Mouse (Mus musculus): ENCODE measurements around the gene Fcor. TPM values are rescaled to one million over a fixed set of nuclear protein-coding genes. Genes with fewer than 3 reads are reported as not detected.

The Fcor gene
- total and polyA plus RNA-seq, 3 experiments, result 0.84 TPM; not detected in 2

DNA sequence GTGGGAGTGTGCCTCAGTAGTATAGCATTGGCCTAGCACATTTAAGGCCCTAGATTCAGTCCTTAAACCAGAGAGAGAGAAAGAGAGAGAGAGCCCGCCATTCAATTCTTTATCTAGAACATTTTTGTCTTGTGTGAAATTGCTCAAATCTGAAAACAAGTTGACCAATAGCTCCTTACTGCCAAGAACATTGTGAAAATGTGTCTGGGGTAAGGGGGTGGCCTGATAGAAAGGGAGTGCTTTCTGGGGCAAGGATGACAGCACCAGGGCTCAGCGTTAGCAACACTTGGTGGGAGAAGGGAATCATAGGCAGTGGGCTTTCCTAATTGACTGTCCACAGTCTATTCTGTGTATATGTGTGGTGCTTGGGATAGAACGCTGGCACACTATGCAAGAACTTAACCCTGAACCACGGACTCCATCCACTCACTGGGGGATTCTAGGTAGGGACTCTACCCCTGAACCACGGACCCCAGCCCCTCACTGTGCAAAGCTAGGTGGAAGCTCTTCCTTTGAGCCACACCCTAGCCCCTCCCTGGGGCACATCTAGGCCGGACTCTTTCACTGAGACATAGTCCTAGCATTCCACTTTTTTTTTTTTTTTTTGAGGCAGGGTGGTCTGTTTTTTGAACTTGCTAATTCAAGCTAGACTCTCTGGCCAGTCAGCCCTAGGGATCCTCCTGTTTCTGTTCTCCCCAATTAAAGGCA lies 25.2 kb downstream of the Fcor start:
- Histone ChIP-seq H3K9me3 (replicated peaks; ENCODE audit: insufficient read depth, low read length) (no peaks in the 10 kb centered on the region), H3K27ac (ENCODE audit: control insufficient read depth, low read depth, low read length) (no peak overlapping the region), H3K27me3 (ENCODE audit: control insufficient read depth in 1 of 2, insufficient read depth in 2 of 2, low read length in 2 of 2) (no peaks in the 10 kb centered on the region), H3K4me3 (ENCODE audit: control insufficient read depth in 1 of 2, insufficient read depth in 1 of 2, low read depth in 2 of 2, low read length in 2 of 2) (no peak overlapping the region), H3K9ac (ENCODE audit: control insufficient read depth, low read depth, low read length, poor library complexity, severe bottlenecking) (no peak overlapping the region), H3K79me2 (ENCODE audit: control insufficient read depth, insufficient read depth, low read length, poor library complexity) (no peaks in the 10 kb centered on the region), H3K36me3 (ENCODE audit: control insufficient read depth in 1 of 2, insufficient read depth in 2 of 2, low read length in 2 of 2) (no peaks in the 10 kb centered on the region), H3K4me1 (ENCODE audit: control insufficient read depth in 1 of 2, insufficient read depth in 2 of 2, low read length in 2 of 2) (0 out of 4 replicates have a peak, but pooled peaks cover 0 to 9% of the 10 kb centered on the region in 2 experiments)
- DNase-seq (ENCODE audit: low read depth, low spot score), result no peak
- no peak for TF ChIP-seq ZC3H11A (IDR thresholded peaks at IDR 0.05; ENCODE audit: low read depth, low read length)
- no peak for TF ChIP-seq SMC3 (IDR thresholded peaks at IDR 0.05; ENCODE audit: low read depth, low read length)
- TF ChIP-seq BHLHE40 (IDR thresholded peaks at IDR 0.05; ENCODE audit: borderline replicate concordance, low read depth, low read length), result no peak
- TF ChIP-seq GABPA (IDR thresholded peaks at IDR 0.05; ENCODE audit: low read depth, low read length), result no peak
- TF ChIP-seq E2F4 (IDR thresholded peaks at IDR 0.05; ENCODE audit: borderline replicate concordance, low read depth, low read length), result no peak
- TF ChIP-seq MAZ (IDR thresholded peaks at IDR 0.05; ENCODE audit: low read depth, low read length), result no peak
- no peak for TF ChIP-seq MAX (IDR thresholded peaks at IDR 0.05; ENCODE audit: low read length)
- TF ChIP-seq RAD21 (IDR thresholded peaks at IDR 0.05; ENCODE audit: low read depth, low read length), result no peak
- no peak for TF ChIP-seq ZNF384 (IDR thresholded peaks at IDR 0.05; ENCODE audit: low read depth, low read length)
- no peak for TF ChIP-seq UBTF (IDR thresholded peaks at IDR 0.05; ENCODE audit: borderline replicate concordance, insufficient read depth, low read depth, low read length)
- no peak for TF ChIP-seq MYB (IDR thresholded peaks at IDR 0.05; ENCODE audit: low read depth, low read length)
- no peak for TF ChIP-seq EP300 (IDR thresholded peaks at IDR 0.05; ENCODE audit: low read depth in 1 of 2, low read length in 2 of 2)
- TF ChIP-seq MXI1 (IDR thresholded peaks at IDR 0.05; ENCODE audit: low read depth, low read length), result no peak
- TF ChIP-seq POLR2AphosphoS2 (IDR thresholded peaks at IDR 0.05; ENCODE audit: low read length), result no peak

GRCm38 (mm10) chr8:3645804-3646203 lies 26.4 kb downstream of the Fcor start:
- H3K27me3 ChIP-seq (ENCODE audit: control insufficient read depth in 1 of 2, insufficient read depth in 2 of 2, low read length in 2 of 2), result no peaks in the 10 kb centered on the region
- no peak for TF ChIP-seq ETS1 (IDR thresholded peaks at IDR 0.05; ENCODE audit: low read depth, low read length)
- no peak for TF ChIP-seq E2F4 (IDR thresholded peaks at IDR 0.05; ENCODE audit: borderline replicate concordance, low read depth, low read length)
- TF ChIP-seq CTCF (IDR thresholded peaks at IDR 0.05 in 2 of 3, conservative IDR thresholded peaks at IDR 0.05 in 1 of 3; ENCODE audit: control insufficient read depth in 1 of 3, insufficient read depth in 1 of 3, low read depth in 2 of 3, low read length in 3 of 3, poor library complexity in 1 of 3, severe bottlenecking in 1 of 3), result peak; percentile 37 to 64 (median 58)
- TF ChIP-seq RAD21 (IDR thresholded peaks at IDR 0.05; ENCODE audit: low read depth, low read length), result peak; percentile 42
- no peak for TF ChIP-seq MEF2A (IDR thresholded peaks at IDR 0.05; ENCODE audit: extremely low read depth, insufficient replicate concordance, low read depth, low read length, poor library complexity, severe bottlenecking)
- TF ChIP-seq KAT2A (conservative IDR thresholded peaks at IDR 0.05; ENCODE audit: low read depth, low read length), result no peak
- peak; percentile 35 for TF ChIP-seq SMC3 (IDR thresholded peaks at IDR 0.05; ENCODE audit: low read depth, low read length)
- TF ChIP-seq ELF1 (IDR thresholded peaks at IDR 0.05; ENCODE audit: low read depth, low read length), result no peak
- no peak for TF ChIP-seq TBP (IDR thresholded peaks at IDR 0.05; ENCODE audit: low read depth, low read length)
- TF ChIP-seq UBTF (IDR thresholded peaks at IDR 0.05; ENCODE audit: borderline replicate concordance, insufficient read depth, low read depth, low read length), result no peak
- no peaks in the 10 kb centered on the region for H3K9me3 ChIP-seq (replicated peaks; ENCODE audit: insufficient read depth, low read length)
- H3K9ac ChIP-seq (ENCODE audit: control insufficient read depth, low read depth, low read length, poor library complexity, severe bottlenecking), result no peak overlapping the region
- H3K4me3 ChIP-seq (ENCODE audit: control insufficient read depth in 1 of 2, insufficient read depth in 1 of 2, low read depth in 2 of 2, low read length in 2 of 2), result no peak overlapping the region
- H3K36me3 ChIP-seq (ENCODE audit: control insufficient read depth in 1 of 2, insufficient read depth in 2 of 2, low read length in 2 of 2), result no peaks in the 10 kb centered on the region
- H3K4me1 ChIP-seq (ENCODE audit: control insufficient read depth in 1 of 2, insufficient read depth in 2 of 2, low read length in 2 of 2), result 0 out of 4 replicates have a peak, but pooled peaks cover 0 to 9% of the 10 kb centered on the region in 2 experiments
- H3K79me2 ChIP-seq (ENCODE audit: control insufficient read depth, insufficient read depth, low read length, poor library complexity), result no peaks in the 10 kb centered on the region
- H3K27ac ChIP-seq (ENCODE audit: control insufficient read depth, low read depth, low read length), result no peak overlapping the region
- DNase-seq (ENCODE audit: low read depth, low spot score), result peak; percentile 84
